Mouse (Mus musculus) midbrain, embryonic 14.5 days (tissue): Measurements from ENCODE around the gene Znfx1. TPM values are rescaled to one million over a fixed set of nuclear protein-coding genes. Genes with fewer than 3 reads are reported as not detected.
A peak's percentile ranks its signal among the peaks of the same experiment; 100 is the strongest.

Experiments
- ATAC-seq: fragments of 200-750 bp; cut with Nextera tagmentation; 2 replicates; pipeline ENCODE4 v1.8.0; 2017; ENCODE audit warnings: moderate number of reproducible peaks, moderate library complexity; ENCODE audit not compliant: low FRiP score, low TSS enrichment
- DNase-seq: peaks from one replicate; pipeline ENCODE4 v3.0.0-alpha.2; 2015
- H3K27ac ChIP-seq: fragments of 300-500 bp; sonication (generic); replicated peaks from 2 replicates; pipeline ENCODE4 v1.5.1; 2014; ENCODE audit warnings: mild to moderate bottlenecking, low read depth, low read length, moderate library complexity
- H3K27me3 ChIP-seq: fragments of 300-500 bp; sonication (generic); 2 replicates; pipeline ENCODE4 v1.6.1; 2014; ENCODE audit warnings: low read length, control low read depth, mixed read lengths; ENCODE audit not compliant: control insufficient read depth, insufficient read depth
- H3K36me3 ChIP-seq: fragments of 300-500 bp; sonication (generic); 2 replicates; pipeline ENCODE4 v1.6.1; 2014; ENCODE audit warnings: low read length, control low read depth; ENCODE audit not compliant: control insufficient read depth, insufficient read depth
- H3K4me1 ChIP-seq: fragments of 300-500 bp; sonication (generic); 2 replicates; pipeline ENCODE4 v1.6.1; 2014; ENCODE audit warnings: mild to moderate bottlenecking, antibody characterized with exemption, low read length, control low read depth; ENCODE audit not compliant: control insufficient read depth, insufficient read depth
- H3K4me2 ChIP-seq: fragments of 300-500 bp; sonication (generic); 2 replicates; pipeline ENCODE4 v1.6.1; 2014; ENCODE audit warnings: mild to moderate bottlenecking, low read length, moderate library complexity
- H3K4me3 ChIP-seq: fragments of 300-500 bp; sonication (generic); replicated peaks from 2 replicates; pipeline ENCODE4 v1.5.1; 2014; ENCODE audit warnings: low read depth, low read length
- H3K9ac ChIP-seq: fragments of 300-500 bp; sonication (generic); replicated peaks from 2 replicates; pipeline ENCODE4 v1.6.1; 2014; ENCODE audit warnings: mild to moderate bottlenecking, low read length, moderate library complexity
- H3K9me3 ChIP-seq: fragments of 300-500 bp; sonication (generic); 2 replicates; pipeline ENCODE4 v1.6.1; 2016; ENCODE audit warnings: low read length, control low read depth, mixed read lengths; ENCODE audit not compliant: control insufficient read depth
- WGBS: fragments of 180-500 bp; shearing (Covaris S2); extraction: QIAGEN DNeasy Blood & Tissue Kit; methylation state at CpG from one replicate; pipeline ENCODE4 v1.1.7; 2014; 5-methylcytosine and 5-hydroxymethylcytosine counted together
- polyA plus RNA-seq: library from polyadenylated mRNA; unstranded; fragments of >200 nt; fragmentation: Nextera tagmentation; extraction: Ambion mirVana; gene quantifications from 2 replicates; pipeline ENCODE4 v1.2.1, GENCODE M21; 2014

Znfx1 gene
- polyA plus RNA-seq, 1 experiment from 2014 or later: 8.9 TPM

DNA sequence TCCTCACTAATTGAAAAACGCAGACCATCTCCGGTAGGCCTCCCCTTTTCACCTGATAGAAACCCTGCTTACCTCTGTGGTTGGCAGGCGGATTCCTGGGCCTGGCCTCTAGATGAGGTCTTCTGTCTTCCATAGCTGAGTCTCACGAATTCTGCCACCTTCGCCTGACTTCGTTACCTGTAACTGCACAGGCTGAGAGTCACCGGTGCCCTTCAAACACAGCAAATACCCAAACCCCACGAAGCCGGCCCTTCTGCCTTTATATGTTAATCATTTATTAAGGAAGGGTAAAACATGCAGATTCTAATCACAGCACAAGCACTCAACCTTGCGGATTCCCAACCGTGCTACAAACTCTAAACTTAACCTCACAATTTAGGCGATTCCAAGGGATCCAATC lies 2.9 kb downstream of the Znfx1 start:
- no peaks in the 10 kb centered on the region for H3K9me3 ChIP-seq
- peaks cover 20% of the 10 kb centered on the region for H3K4me1 ChIP-seq
- H3K27ac ChIP-seq: no peak overlapping the region
- H3K9ac ChIP-seq: 0 out of 2 replicates have a peak overlapping the region, but pooled peaks have one; percentile 16
- no peak overlapping the region for H3K4me2 ChIP-seq
- ATAC-seq (no peak), DNase-seq (no peak)
- WGBS: 70% methylated on average over 12 of the region's 12 CpGs
- H3K36me3 ChIP-seq: peaks cover 49% of the 10 kb centered on the region
- no peak overlapping the region for H3K4me3 ChIP-seq
- no peaks in the 10 kb centered on the region for H3K27me3 ChIP-seq

GRCm38 (mm10) chr2:167059536-167059935 lies 3.3 kb downstream of the Znfx1 start:
- Histone ChIP-seq H3K9me3 (no peaks in the 10 kb centered on the region), H3K4me2 (no peak overlapping the region), H3K4me1 (peaks cover 16% of the 10 kb centered on the region), H3K27ac (no peak overlapping the region), H3K36me3 (peaks cover 49% of the 10 kb centered on the region), H3K9ac (0 out of 2 replicates have a peak overlapping the region, but pooled peaks have one; percentile 16), H3K4me3 (no peak overlapping the region), H3K27me3 (no peaks in the 10 kb centered on the region)
- ATAC-seq (no peak), DNase-seq (no peak)
- WGBS: 39% methylated on average over 8 of the region's 8 CpGs

DNA sequence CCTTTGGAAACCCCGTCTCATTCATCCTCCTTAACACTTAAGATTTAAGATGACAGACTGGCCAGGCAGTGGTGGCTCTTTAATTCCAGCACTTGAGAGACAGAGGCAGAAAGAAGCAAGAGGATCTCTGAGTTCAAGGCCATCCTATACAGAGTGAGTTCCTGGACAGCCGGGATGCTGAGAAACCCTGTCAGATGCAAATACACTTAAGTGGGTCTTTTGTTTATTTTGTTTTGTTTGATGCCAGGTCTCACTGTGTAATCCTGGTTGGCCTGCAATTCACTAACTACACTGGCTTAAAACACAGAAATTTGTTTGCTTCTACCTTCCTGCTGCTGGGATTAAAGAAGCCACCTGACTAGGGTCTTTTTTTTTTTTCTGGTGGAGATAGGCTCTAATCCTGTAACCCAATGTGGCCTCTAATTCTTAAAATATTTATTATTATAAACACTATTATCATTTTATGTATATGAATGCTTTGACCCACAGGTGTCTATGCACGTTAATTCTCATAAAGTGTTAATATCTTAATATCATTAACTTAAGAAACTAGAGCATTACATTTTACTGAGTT lies 3.9 kb downstream of the Znfx1 start:
- 72% methylated on average over 3 of the region's 3 CpGs for WGBS
- no peak overlapping the region for H3K4me3 ChIP-seq
- no peak for ATAC-seq
- H3K4me1 ChIP-seq: peaks cover 15% of the 10 kb centered on the region
- H3K27me3 ChIP-seq: no peaks in the 10 kb centered on the region
- no peak overlapping the region for H3K4me2 ChIP-seq
- no peak for DNase-seq
- no peaks in the 10 kb centered on the region for H3K9me3 ChIP-seq
- no peak overlapping the region for H3K27ac ChIP-seq
- no peak overlapping the region for H3K9ac ChIP-seq
- peaks cover 53% of the 10 kb centered on the region for H3K36me3 ChIP-seq

GRCm38 (mm10) chr2:167058201-167058600 lies 4.6 kb downstream of the Znfx1 start:
- no peak for ATAC-seq
- no peak overlapping the region for H3K27ac ChIP-seq
- no peak overlapping the region for H3K4me3 ChIP-seq
- H3K9ac ChIP-seq: no peak overlapping the region
- H3K36me3 ChIP-seq: peaks cover 57% of the 10 kb centered on the region
- no peaks in the 10 kb centered on the region for H3K9me3 ChIP-seq
- no peak overlapping the region for H3K4me2 ChIP-seq
- no peaks in the 10 kb centered on the region for H3K27me3 ChIP-seq
- DNase-seq: no peak
- 82% methylated on average over 3 of the region's 3 CpGs for WGBS
- H3K4me1 ChIP-seq: peaks cover 17% of the 10 kb centered on the region

- no peaks in the 10 kb centered on the region for H3K27me3 ChIP-seq
- no peaks in the 10 kb centered on the region for H3K9me3 ChIP-seq
- H3K36me3 ChIP-seq: peaks cover 61% of the 10 kb centered on the region
- H3K27ac ChIP-seq: no peak overlapping the region
- no peak overlapping the region for H3K4me3 ChIP-seq
- H3K9ac ChIP-seq: no peak overlapping the region
- H3K4me1 ChIP-seq: peaks cover 19% of the 10 kb centered on the region
- ATAC-seq: no peak
- no peak for DNase-seq
- WGBS: 91% methylated on average over 5 of the region's 5 CpGs
- no peak overlapping the region for H3K4me2 ChIP-seq
Measured at GRCm38 (mm10) chr2:167056942-167057323, 5.9 kb downstream of the Znfx1 start.

DNA sequence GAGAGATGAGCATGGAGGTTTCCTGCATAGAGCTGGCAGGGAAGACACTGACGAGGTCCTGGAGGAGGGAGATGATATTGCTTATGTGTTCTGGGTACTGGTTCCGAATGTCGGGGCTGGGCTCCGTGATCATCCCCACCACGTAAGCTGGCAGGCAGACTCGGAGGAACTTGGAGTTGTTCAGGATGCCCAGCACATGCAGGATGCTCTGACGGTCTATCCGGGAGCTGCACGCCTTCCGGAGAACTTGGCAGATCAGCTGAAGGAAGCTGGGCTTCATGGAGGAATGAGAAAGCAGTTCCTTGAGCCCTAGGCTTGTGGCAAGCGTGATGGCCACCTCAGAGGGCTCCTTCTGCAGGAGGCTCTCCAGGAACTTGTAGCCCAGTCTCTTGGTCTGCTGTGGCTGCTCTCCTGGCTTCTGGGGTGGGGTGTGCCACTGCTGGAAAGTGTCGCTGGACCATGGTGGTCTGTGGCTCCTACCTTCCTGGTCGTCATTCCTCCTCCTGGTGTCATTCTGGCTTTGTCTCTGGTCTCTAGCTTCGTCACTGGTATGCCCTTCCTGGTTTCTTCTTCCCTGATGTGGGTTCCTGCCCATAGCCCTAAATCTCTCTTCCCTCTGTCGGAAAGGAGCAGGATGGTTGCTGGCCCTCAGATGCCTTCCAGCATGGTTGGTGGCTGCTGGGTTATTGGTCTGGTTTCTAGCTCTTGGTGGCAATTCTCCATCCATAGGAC lies 6.4 kb downstream of the Znfx1 start:
- H3K36me3 ChIP-seq: peaks cover 67% of the 10 kb centered on the region
- no peak overlapping the region for H3K27ac ChIP-seq
- 96% methylated on average over 15 of the region's 15 CpGs for WGBS
- H3K4me2 ChIP-seq: no peak overlapping the region
- peaks cover 13% of the 10 kb centered on the region for H3K4me1 ChIP-seq
- DNase-seq: no peak
- H3K27me3 ChIP-seq: no peaks in the 10 kb centered on the region
- H3K9me3 ChIP-seq: no peaks in the 10 kb centered on the region
- ATAC-seq: no peak
- no peak overlapping the region for H3K9ac ChIP-seq
- H3K4me3 ChIP-seq: no peak overlapping the region

GRCm38 (mm10) chr2:167055386-167055785 lies 7.4 kb downstream of the Znfx1 start:
- peaks cover 74% of the 10 kb centered on the region for H3K36me3 ChIP-seq
- H3K4me2 ChIP-seq: no peak overlapping the region
- ATAC-seq: no peak
- no peaks in the 10 kb centered on the region for H3K9me3 ChIP-seq
- H3K27me3 ChIP-seq: no peaks in the 10 kb centered on the region
- DNase-seq: no peak
- 0 out of 2 replicates have a peak, but pooled peaks cover 7% of the 10 kb centered on the region for H3K4me1 ChIP-seq
- H3K4me3 ChIP-seq: no peak overlapping the region
- 90% methylated on average over 15 of the region's 15 CpGs for WGBS
- no peak overlapping the region for H3K27ac ChIP-seq
- no peak overlapping the region for H3K9ac ChIP-seq

GRCm38 (mm10) chr2:167053127-167053844 lies 9.5 kb downstream of the Znfx1 start:
- DNase-seq (no peak), ATAC-seq (no peak)
- no peak overlapping the region; the same call in 1 of the 2 replicates for H3K27ac ChIP-seq
- peaks cover 81% of the 10 kb centered on the region for H3K36me3 ChIP-seq
- H3K4me2 ChIP-seq: no peak overlapping the region
- H3K27me3 ChIP-seq: no peaks in the 10 kb centered on the region
- H3K9me3 ChIP-seq: no peaks in the 10 kb centered on the region
- 0 out of 2 replicates have a peak, but pooled peaks cover 4% of the 10 kb centered on the region for H3K4me1 ChIP-seq
- H3K4me3 ChIP-seq: no peak overlapping the region
- 70% methylated on average over 9 of the region's 9 CpGs for WGBS
- H3K9ac ChIP-seq: 0 out of 2 replicates have a peak overlapping the region, but pooled peaks have one; percentile 9
